Mouse (Mus musculus): ENCODE results near the gene Setd1a. TPM values are rescaled to one million over a fixed set of nuclear protein-coding genes. Genes with fewer than 3 reads are reported as not detected.
A peak's percentile ranks its signal among the peaks of the same experiment; 100 is the strongest.
"Not testable (repeated sequence)": the region's sequence is repeated elsewhere in the genome, so short reads cannot be mapped to it uniquely, and the experiment has no call there.

Gene Setd1a
- polyA plus RNA-seq (2012; fragmentation: generic; extraction: Trizol), result 20.9 TPM
- long read RNA-seq, experiment 1, partial matches to known transcripts, result 1 of 1 reads
- long read RNA-seq, experiment 1, other reads (novel, unspliced or antisense), result 0 of 1 reads
- long read RNA-seq, experiment 2, partial matches to known transcripts, result 8 of 11 reads
- long read RNA-seq, experiment 2, other reads (novel, unspliced or antisense), result 3 of 11 reads

- Histone ChIP-seq H3K4me3 (ENCODE audit: insufficient read depth, poor library complexity, severe bottlenecking) (peak within 1 kb of the TSS; percentile 52), H3K36me3 (ENCODE audit: control insufficient read depth, insufficient read depth) (peaks cover 27% of the 10 kb centered on the region), H3K79me2 (ENCODE audit: control insufficient read depth, insufficient read depth) (peaks cover 38% of the 10 kb centered on the region), H3K79me3 (ENCODE audit: low read depth) (peaks cover 28% of the 10 kb centered on the region), H3ac (ENCODE audit: control insufficient read depth, insufficient read length, low read depth) (peak within 1 kb of the TSS; percentile 81), H3K27me3 (ENCODE audit: control insufficient read depth, insufficient read depth, insufficient read length) (no peaks in the 10 kb centered on the region)
- no peak for TF ChIP-seq MAX (IDR thresholded peaks at IDR 0.05)
Measured at GRCm38 (mm10) chr7:127776426-127776825, at the start of gene Setd1a. Setd1a (plus strand) TSS chr7:127776670.

GRCm38 (mm10) chr7:127727898-127728297 is 48.6 kb upstream of the Setd1a start:
- peaks cover 14% of the 10 kb centered on the region for H3K27me3 ChIP-seq (ENCODE audit: control insufficient read depth, insufficient read depth, insufficient read length)
- H3ac ChIP-seq (ENCODE audit: control insufficient read depth, insufficient read length, low read depth), result no peak overlapping the region
- no peaks in the 10 kb centered on the region for H3K36me3 ChIP-seq (ENCODE audit: control insufficient read depth, insufficient read depth)
- no peaks in the 10 kb centered on the region for H3K79me2 ChIP-seq (ENCODE audit: control insufficient read depth, insufficient read depth)
- no peak for TF ChIP-seq USF1 (IDR thresholded peaks at IDR 0.05; ENCODE audit: low read depth)
- no peaks in the 10 kb centered on the region for H3K79me3 ChIP-seq (ENCODE audit: low read depth)
- H3K4me3 ChIP-seq (ENCODE audit: insufficient read depth, poor library complexity, severe bottlenecking), result no peak overlapping the region

- no peaks in the 10 kb centered on the region for H3K36me3 ChIP-seq (ENCODE audit: control insufficient read depth, insufficient read depth)
- no peaks in the 10 kb centered on the region for H3K79me3 ChIP-seq (ENCODE audit: low read depth)
- no peak overlapping the region for H3ac ChIP-seq (ENCODE audit: control insufficient read depth, insufficient read length, low read depth)
- H3K4me3 ChIP-seq (ENCODE audit: insufficient read depth, poor library complexity, severe bottlenecking), result no peak overlapping the region
- no peak for TF ChIP-seq MAX (IDR thresholded peaks at IDR 0.05)
- no peak for TF ChIP-seq USF1 (IDR thresholded peaks at IDR 0.05; ENCODE audit: low read depth)
- no peak for TF ChIP-seq FOSL1 (IDR thresholded peaks at IDR 0.05; ENCODE audit: insufficient read depth, low read length, poor library complexity, severe bottlenecking)
- TF ChIP-seq CEBPB (IDR thresholded peaks at IDR 0.05; ENCODE audit: low read depth), result no peak
- TF ChIP-seq CTCF (IDR thresholded peaks at IDR 0.05; ENCODE audit: control insufficient read depth, insufficient read depth, insufficient read length), result no peak
- no peak for TF ChIP-seq MYOD1 (IDR thresholded peaks at IDR 0.05; ENCODE audit: control insufficient read depth, insufficient read length, low read depth)
- TF ChIP-seq MYOG (IDR thresholded peaks at IDR 0.05; ENCODE audit: control insufficient read depth, extremely low read depth, insufficient read length), result no peak
- peaks cover 14% of the 10 kb centered on the region for H3K27me3 ChIP-seq (ENCODE audit: control insufficient read depth, insufficient read depth, insufficient read length)
- H3K79me2 ChIP-seq (ENCODE audit: control insufficient read depth, insufficient read depth), result no peaks in the 10 kb centered on the region
Measured at GRCm38 (mm10) chr7:127730170-127730569, 46.3 kb upstream of the Setd1a start.

- H3ac ChIP-seq (ENCODE audit: control insufficient read depth, insufficient read length, low read depth); H3K4me3 ChIP-seq (ENCODE audit: insufficient read depth, poor library complexity, severe bottlenecking); H3K79me3 ChIP-seq (ENCODE audit: low read depth); H3K79me2 ChIP-seq (ENCODE audit: control insufficient read depth, insufficient read depth); H3K36me3 ChIP-seq (ENCODE audit: control insufficient read depth, insufficient read depth); H3K27me3 ChIP-seq (ENCODE audit: control insufficient read depth, insufficient read depth, insufficient read length): not testable (repeated sequence)
Measured at GRCm38 (mm10) chr7:127732066-127732465, 44.4 kb upstream of the Setd1a start, which contains the start of gene Ctf2. Ctf2 (minus strand) TSS chr7:127732166.

- peak within 1 kb of the TSS; percentile 62 for H3ac ChIP-seq (ENCODE audit: control insufficient read depth, insufficient read length, low read depth)
- peaks cover 11% of the 10 kb centered on the region for H3K79me2 ChIP-seq (ENCODE audit: control insufficient read depth, insufficient read depth)
- H3K79me3 ChIP-seq (ENCODE audit: low read depth), result no peaks in the 10 kb centered on the region
- peak within 1 kb of the TSS; percentile 55 for H3K4me3 ChIP-seq (ENCODE audit: insufficient read depth, poor library complexity, severe bottlenecking)
- no peaks in the 10 kb centered on the region for H3K27me3 ChIP-seq (ENCODE audit: control insufficient read depth, insufficient read depth, insufficient read length)
- TF ChIP-seq MYOD1 (IDR thresholded peaks at IDR 0.05; ENCODE audit: control insufficient read depth, insufficient read length, low read depth), result no peak
- no peak for TF ChIP-seq MAX (IDR thresholded peaks at IDR 0.05)
- TF ChIP-seq CTCF (IDR thresholded peaks at IDR 0.05; ENCODE audit: control insufficient read depth, insufficient read depth, insufficient read length), result no peak
- TF ChIP-seq USF1 (IDR thresholded peaks at IDR 0.05; ENCODE audit: low read depth), result no peak
- TF ChIP-seq FOSL1 (IDR thresholded peaks at IDR 0.05; ENCODE audit: insufficient read depth, low read length, poor library complexity, severe bottlenecking), result no peak
- TF ChIP-seq CEBPB (IDR thresholded peaks at IDR 0.05; ENCODE audit: low read depth), result no peak
- TF ChIP-seq MYOG (IDR thresholded peaks at IDR 0.05; ENCODE audit: control insufficient read depth, extremely low read depth, insufficient read length), result no peak
- H3K36me3 ChIP-seq (ENCODE audit: control insufficient read depth, insufficient read depth), result peaks cover 5% of the 10 kb centered on the region
Measured at GRCm38 (mm10) chr7:127744366-127745045, 32.0 kb upstream of the Setd1a start, which contains the start of gene Fbxl19. Fbxl19 (plus strand) TSS chr7:127744543.

- H3K36me3 ChIP-seq (ENCODE audit: control insufficient read depth, insufficient read depth), result peaks cover 9% of the 10 kb centered on the region
- H3K79me2 ChIP-seq (ENCODE audit: control insufficient read depth, insufficient read depth), result peaks cover 11% of the 10 kb centered on the region
- no peaks in the 10 kb centered on the region for H3K79me3 ChIP-seq (ENCODE audit: low read depth)
- peak; percentile 79 for TF ChIP-seq USF1 (IDR thresholded peaks at IDR 0.05; ENCODE audit: low read depth)
- no peak for TF ChIP-seq MYOD1 (IDR thresholded peaks at IDR 0.05; ENCODE audit: control insufficient read depth, insufficient read length, low read depth)
- no peaks in the 10 kb centered on the region for H3K27me3 ChIP-seq (ENCODE audit: control insufficient read depth, insufficient read depth, insufficient read length)
- peak overlapping the region; percentile 55 for H3K4me3 ChIP-seq (ENCODE audit: insufficient read depth, poor library complexity, severe bottlenecking)
- peak overlapping the region; percentile 62 for H3ac ChIP-seq (ENCODE audit: control insufficient read depth, insufficient read length, low read depth)
Measured at GRCm38 (mm10) chr7:127745251-127745651, 31.2 kb upstream of the Setd1a start.
